Mouse (Mus musculus) bone marrow macrophage, adult 2 months (primary cell): Measurements from ENCODE around the gene Olfr1368. TPM values are rescaled to one million over a fixed set of nuclear protein-coding genes. Genes with fewer than 3 reads are reported as not detected.
A peak's percentile ranks its signal among the peaks of the same experiment; 100 is the strongest.

Experiments
- H3K27ac ChIP-seq: 2 replicates; pipeline ENCODE4 v1.5.1; 2012; ENCODE audit warnings: low read depth, low read length; ENCODE audit not compliant: insufficient read depth
- H3K4me1 ChIP-seq: 2 replicates; pipeline ENCODE4 v1.6.1; 2012; ENCODE audit warnings: low read length; ENCODE audit not compliant: control insufficient read depth, insufficient read depth
- H3K4me3 ChIP-seq: 2 replicates; pipeline ENCODE4 v1.5.1; 2012; ENCODE audit warnings: mild to moderate bottlenecking, low read length, moderate library complexity; ENCODE audit not compliant: insufficient read depth
- CTCF ChIP-seq: IDR thresholded peaks from 2 replicates; pipeline ENCODE4 v1.5.1; 2012; ENCODE audit warnings: low read depth, mild to moderate bottlenecking, low read length, moderate library complexity
- POLR2A ChIP-seq: IDR thresholded peaks from 2 replicates; pipeline ENCODE4 v1.6.1; 2012; ENCODE audit warnings: mild to moderate bottlenecking, low read depth, low read length, borderline replicate concordance
- polyA plus RNA-seq: library from polyadenylated mRNA; stranded (reverse); fragments of >200 nt; gene quantifications from 2 replicates; pipeline ENCODE4 v1.2.4, GENCODE M21; 2012; ENCODE audit not compliant: missing spikeins, insufficient read depth, insufficient read length

Gene Olfr1368
- polyA plus RNA-seq, 1 experiment = not detected

GRCm38 (mm10) chr13:21176733-21177132 lies 31.1 kb upstream of the Olfr1368 start:
- Histone ChIP-seq H3K4me3 (no peak overlapping the region), H3K4me1 (peaks cover 10% of the 10 kb centered on the region), H3K27ac (no peak overlapping the region)
- TF ChIP-seq POLR2A (no peak), CTCF (no peak)

DNA sequence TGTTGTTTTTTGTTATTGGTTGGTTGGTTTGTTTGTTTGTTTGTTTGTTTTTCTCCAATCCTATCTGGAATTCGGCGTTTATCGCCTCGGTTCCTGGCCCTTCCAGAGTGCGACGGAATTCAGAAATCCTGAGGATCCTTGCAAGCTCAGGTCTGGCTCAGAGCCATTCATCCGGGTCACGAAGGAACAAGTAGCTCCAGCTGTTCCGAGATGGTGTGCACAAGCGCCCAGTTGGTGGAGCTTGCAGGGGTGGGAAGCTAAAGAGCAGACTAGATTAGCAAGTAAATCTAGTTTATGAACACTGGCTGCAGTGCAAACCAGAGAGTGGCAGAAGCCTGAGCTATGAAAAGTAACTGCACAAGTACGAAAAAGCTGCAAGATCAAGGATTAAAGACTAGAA lies 27.4 kb upstream of the Olfr1368 start:
- peak overlapping the region; percentile 82 for H3K4me3 ChIP-seq
- no peak for TF ChIP-seq POLR2A
- TF ChIP-seq CTCF = no peak
- H3K4me1 ChIP-seq = peaks cover 6% of the 10 kb centered on the region
- peak overlapping the region; percentile 33 for H3K27ac ChIP-seq

DNA sequence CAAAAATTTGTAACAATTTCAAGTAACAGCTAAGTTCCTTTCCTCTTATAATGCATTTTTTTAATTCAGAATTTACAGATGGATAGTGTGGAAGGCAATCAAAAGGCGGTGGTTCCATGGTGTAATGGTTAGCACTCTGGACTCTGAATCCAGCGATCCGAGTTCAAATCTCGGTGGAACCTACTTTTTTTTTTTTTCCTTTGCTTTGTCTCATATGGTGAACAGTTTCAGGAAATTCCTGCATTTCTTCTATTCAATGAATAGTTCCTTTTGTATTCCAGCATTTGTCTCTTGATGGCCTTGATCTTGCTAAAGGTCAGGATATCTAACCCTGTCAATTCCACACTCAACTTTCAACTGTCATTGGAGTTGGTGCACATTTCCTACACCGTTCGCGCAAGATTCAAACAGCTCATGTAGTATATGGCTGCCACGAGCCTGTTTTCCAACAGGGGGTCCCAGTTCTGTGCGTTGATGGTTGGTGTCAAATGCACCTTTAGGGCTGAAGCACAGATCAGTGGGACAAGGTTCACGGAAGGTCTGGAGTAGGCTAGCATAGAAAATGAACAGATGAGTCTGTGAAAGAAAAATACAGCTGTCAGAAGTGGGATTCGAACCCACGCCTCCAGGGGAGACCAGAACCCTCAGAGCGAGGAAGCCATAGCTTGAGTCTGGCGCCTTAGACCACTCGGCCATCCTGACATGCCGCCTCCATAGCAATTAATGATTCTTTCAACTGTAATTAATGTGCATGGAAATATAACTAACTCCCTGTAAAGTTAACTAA lies 26.8 kb upstream of the Olfr1368 start:
- no peak overlapping the region for H3K27ac ChIP-seq
- TF ChIP-seq CTCF (no peak), POLR2A (no peak)
- H3K4me1 ChIP-seq = peaks cover 6% of the 10 kb centered on the region
- H3K4me3 ChIP-seq = peak overlapping the region; percentile 82

GRCm38 (mm10) chr13:21171600-21172150 lies 26.0 kb upstream of the Olfr1368 start:
- no peak overlapping the region for H3K27ac ChIP-seq
- no peak for TF ChIP-seq POLR2A
- no peak for TF ChIP-seq CTCF
- H3K4me3 ChIP-seq = peak overlapping the region; percentile 62
- peaks cover 6% of the 10 kb centered on the region for H3K4me1 ChIP-seq

- peaks cover 6% of the 10 kb centered on the region for H3K4me1 ChIP-seq
- no peak overlapping the region for H3K4me3 ChIP-seq
- no peak overlapping the region for H3K27ac ChIP-seq
- TF ChIP-seq CTCF (no peak), POLR2A (no peak)
Observed at GRCm38 (mm10) chr13:21171156-21171530, 25.5 kb upstream of the Olfr1368 start.

- no peak overlapping the region for H3K4me3 ChIP-seq
- H3K27ac ChIP-seq = no peak overlapping the region
- peaks cover 6% of the 10 kb centered on the region for H3K4me1 ChIP-seq
- TF ChIP-seq CTCF (no peak), POLR2A (no peak)
Observed at GRCm38 (mm10) chr13:21170431-21171155, 24.9 kb upstream of the Olfr1368 start.

- Histone ChIP-seq H3K4me3 (peak overlapping the region; percentile 73), H3K4me1 (peaks cover 6% of the 10 kb centered on the region), H3K27ac (peak overlapping the region; percentile 29; the same call in 1 of the 2 replicates)
- no peak for TF ChIP-seq POLR2A
- no peak for TF ChIP-seq CTCF
Observed at GRCm38 (mm10) chr13:21169657-21170430, 24.2 kb upstream of the Olfr1368 start.

GRCm38 (mm10) chr13:21169121-21169656 lies 23.5 kb upstream of the Olfr1368 start:
- H3K4me1 ChIP-seq = peaks cover 2% of the 10 kb centered on the region; the same call in 1 of the 2 replicates
- H3K4me3 ChIP-seq = peak overlapping the region; percentile 60
- no peak overlapping the region for H3K27ac ChIP-seq
- TF ChIP-seq POLR2A (no peak), CTCF (no peak)

DNA sequence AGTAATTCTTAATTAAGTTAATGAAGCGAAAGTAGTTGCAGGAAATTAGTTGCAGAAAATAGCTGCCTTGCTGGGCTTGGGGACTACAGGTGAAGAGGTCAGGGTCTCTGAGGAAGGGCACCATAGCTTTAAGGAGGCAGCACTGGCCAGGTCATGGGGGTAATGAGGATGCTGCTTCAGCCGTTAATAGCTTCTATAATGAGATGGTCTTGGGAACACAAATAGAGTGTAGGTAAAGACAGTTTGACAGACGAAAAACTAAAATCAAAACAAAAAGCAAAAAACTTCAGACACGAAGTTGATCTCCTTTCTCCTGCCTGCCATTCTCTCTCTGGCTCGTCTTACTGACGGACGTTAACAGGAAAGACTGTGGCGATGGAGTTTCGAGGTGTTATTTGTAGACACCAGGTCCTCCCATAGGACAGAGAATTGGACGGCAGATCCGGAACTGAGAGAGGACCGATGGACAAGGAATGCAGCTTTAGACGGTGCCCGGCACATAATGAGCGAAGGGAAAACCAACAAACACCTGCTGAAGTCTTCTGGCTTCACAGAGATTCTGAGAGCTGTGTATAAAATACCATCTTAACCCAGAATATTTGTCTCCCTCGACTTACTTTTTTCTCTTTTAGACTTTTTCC lies 22.8 kb upstream of the Olfr1368 start:
- Histone ChIP-seq H3K27ac (no peak overlapping the region), H3K4me1 (0 out of 2 replicates have a peak, but pooled peaks cover 2% of the 10 kb centered on the region), H3K4me3 (peak overlapping the region; percentile 60)
- TF ChIP-seq CTCF (no peak), POLR2A (no peak)
